Mouse (Mus musculus) C2C12 (cell line): ENCODE results near the gene Tex2. TPM values are rescaled to one million over a fixed set of nuclear protein-coding genes. Genes with fewer than 3 reads are reported as not detected.
"Not testable (repeated sequence)": the region's sequence is repeated elsewhere in the genome, so short reads cannot be mapped to it uniquely, and the experiment has no call there.

Source experiments
- H3K27me3 ChIP-seq: one replicate; pipeline ENCODE4 v1.6.1; 2011; ENCODE audit not compliant: control insufficient read depth, insufficient read depth, insufficient read length
- H3K36me3 ChIP-seq: one replicate; pipeline ENCODE4 v1.6.1; 2011; ENCODE audit not compliant: control insufficient read depth, insufficient read depth
- H3K4me3 ChIP-seq: one replicate; pipeline ENCODE4 v1.5.1; 2011; ENCODE audit warnings: mild to moderate bottlenecking, control low read depth; ENCODE audit not compliant: poor library complexity, insufficient read depth, severe bottlenecking
- H3K79me2 ChIP-seq: one replicate; pipeline ENCODE4 v1.6.1; 2011; ENCODE audit not compliant: control insufficient read depth, insufficient read depth
- H3K79me3 ChIP-seq: one replicate; pipeline ENCODE4 v1.6.1; 2011; ENCODE audit warnings: low read depth, control low read depth
- H3ac ChIP-seq: one replicate; pipeline ENCODE3; 2011; ENCODE audit warnings: low read depth; ENCODE audit not compliant: control insufficient read depth, insufficient read length
- CEBPB ChIP-seq: IDR thresholded peaks from one replicate; pipeline ENCODE4 v1.6.1; 2011; ENCODE audit warnings: low read depth, mild to moderate bottlenecking, control low read depth, moderate library complexity
- CTCF ChIP-seq: IDR thresholded peaks from one replicate; pipeline ENCODE4 v1.5.1; 2011; ENCODE audit not compliant: control insufficient read depth, insufficient read depth, insufficient read length
- FOSL1 ChIP-seq: IDR thresholded peaks from one replicate; pipeline ENCODE4 v1.8.0; 2011; ENCODE audit warnings: mild to moderate bottlenecking, low read length; ENCODE audit not compliant: poor library complexity, insufficient read depth, severe bottlenecking
- MAX ChIP-seq: IDR thresholded peaks from one replicate; pipeline ENCODE4 v1.6.1; 2011; ENCODE audit warnings: mild to moderate bottlenecking, control low read depth
- MYOD1 ChIP-seq: IDR thresholded peaks from one replicate; pipeline ENCODE4 v1.6.1; 2011; ENCODE audit warnings: low read depth; ENCODE audit not compliant: control insufficient read depth, insufficient read length
- MYOG ChIP-seq: IDR thresholded peaks from one replicate; pipeline ENCODE4 v1.6.1; 2011; ENCODE audit not compliant: control insufficient read depth, insufficient read length; ENCODE audit errors: extremely low read depth
- USF1 ChIP-seq: IDR thresholded peaks from one replicate; pipeline ENCODE4 v1.6.1; 2011; ENCODE audit warnings: low read depth, mild to moderate bottlenecking, control low read depth, moderate library complexity
- long read RNA-seq, 2 experiments: library from polyadenylated mRNA; unstranded; transcript quantifications; one replicate each; pipeline ENCODE4 v2.0.0; 2019 to 2020
- polyA plus RNA-seq: library from polyadenylated mRNA; unstranded; fragments of >200 nt; fragmentation: generic; extraction: Trizol; gene quantifications from one replicate; pipeline ENCODE4 v1.2.1, GENCODE M21; 2012; ENCODE audit warnings: missing spikeins

The Tex2 gene
- 5.9 TPM for polyA plus RNA-seq
- long read RNA-seq, experiment 1, partial matches to known transcripts: 1 of 5 reads
- long read RNA-seq, experiment 1, other reads (novel, unspliced or antisense): 4 of 5 reads
- long read RNA-seq, experiment 2, full-length matches to known transcripts: 54 of 86 reads
- long read RNA-seq, experiment 2, partial matches to known transcripts: 9 of 86 reads
- long read RNA-seq, experiment 2, other reads (novel, unspliced or antisense): 23 of 86 reads

- Histone ChIP-seq H3K79me2 (peaks cover 28% of the 10 kb centered on the region), H3K27me3 (no peaks in the 10 kb centered on the region), H3K79me3 (no peaks in the 10 kb centered on the region), H3K4me3 (peak within 1 kb of the TSS; percentile 82), H3ac (peak within 1 kb of the TSS; percentile 92), H3K36me3 (no peaks in the 10 kb centered on the region)
- no peak for TF ChIP-seq MYOD1
- peak; percentile 55 for TF ChIP-seq USF1
- no peak for TF ChIP-seq MAX
- TF ChIP-seq MYOG: no peak
Observed at GRCm38 (mm10) chr11:106612961-106613637, at the start of gene Tex2. TSS of gene Tex2 (minus strand) at chr11:106613423.

GRCm38 (mm10) chr11:106662634-106663407, 49.6 kb upstream of the Tex2 start:
- H3K79me2 ChIP-seq: no peaks in the 10 kb centered on the region
- H3K79me3 ChIP-seq: no peaks in the 10 kb centered on the region
- H3ac ChIP-seq: no peak overlapping the region
- no peaks in the 10 kb centered on the region for H3K36me3 ChIP-seq
- H3K4me3 ChIP-seq: no peak overlapping the region
- TF ChIP-seq USF1 (no peak), MAX (no peak), CEBPB (no peak), MYOD1 (no peak), MYOG (no peak), CTCF (no peak)
- H3K27me3 ChIP-seq: no peaks in the 10 kb centered on the region

GRCm38 (mm10) chr11:106660453-106661081, 47.3 kb upstream of the Tex2 start:
- TF ChIP-seq FOSL1 (no peak), USF1 (no peak), CTCF (no peak)
- no peak overlapping the region for H3K4me3 ChIP-seq
- no peaks in the 10 kb centered on the region for H3K79me3 ChIP-seq
- H3K79me2 ChIP-seq: no peaks in the 10 kb centered on the region
- peak overlapping the region; percentile 28 for H3ac ChIP-seq
- H3K27me3 ChIP-seq: no peaks in the 10 kb centered on the region
- H3K36me3 ChIP-seq: no peaks in the 10 kb centered on the region

- Histone ChIP-seq H3K4me3 (no peak overlapping the region), H3K79me2 (no peaks in the 10 kb centered on the region), H3K27me3 (no peaks in the 10 kb centered on the region), H3K79me3 (no peaks in the 10 kb centered on the region), H3K36me3 (no peaks in the 10 kb centered on the region), H3ac (peak overlapping the region; percentile 48)
- no peak for TF ChIP-seq USF1
- no peak for TF ChIP-seq MYOD1
- no peak for TF ChIP-seq MYOG
- TF ChIP-seq MAX: no peak
- no peak for TF ChIP-seq CEBPB
- no peak for TF ChIP-seq CTCF
- TF ChIP-seq FOSL1: no peak
Observed at GRCm38 (mm10) chr11:106659598-106660295, 46.5 kb upstream of the Tex2 start.

DNA sequence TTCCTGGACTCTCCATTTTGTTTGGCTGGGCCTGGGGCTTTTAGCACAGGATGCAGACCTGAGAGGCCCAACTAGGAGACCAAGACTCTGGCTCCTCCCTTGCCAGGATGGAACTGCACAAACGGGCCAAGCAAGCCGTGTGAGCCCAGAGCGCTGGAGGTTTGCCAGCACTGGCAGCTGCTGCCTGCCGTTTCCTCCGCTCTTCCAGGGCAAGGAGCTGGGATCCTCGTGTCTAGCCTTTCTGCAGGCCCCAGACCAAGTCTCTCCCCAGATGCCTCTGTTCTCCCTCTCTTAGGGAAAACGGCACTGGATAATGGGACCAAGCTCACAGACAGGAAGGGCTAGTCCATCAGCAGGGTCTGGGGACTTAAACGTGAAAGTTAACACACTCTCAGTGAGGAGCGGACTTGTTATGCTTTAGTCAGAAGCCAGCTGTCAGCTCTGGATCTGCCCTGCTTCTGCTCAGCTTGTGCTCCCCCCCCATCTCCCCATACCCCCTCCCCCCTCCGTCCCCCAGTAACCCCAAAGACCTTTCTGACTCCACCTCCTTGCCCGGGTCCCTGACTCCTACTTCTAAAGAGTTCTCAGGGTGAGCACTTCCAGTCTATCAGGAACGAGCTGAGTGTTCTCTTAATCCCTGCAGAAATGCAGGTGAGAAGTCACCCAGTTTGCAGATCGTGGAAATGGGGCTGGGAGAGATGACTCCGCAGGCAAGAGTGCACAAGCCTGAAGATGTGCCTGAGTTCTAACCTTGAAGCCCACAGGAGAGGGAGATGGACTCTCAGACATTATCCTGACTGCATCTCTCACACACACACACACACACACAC, 45.0 kb upstream of the Tex2 start:
- Histone ChIP-seq H3K79me2 (no peaks in the 10 kb centered on the region), H3ac (peak overlapping the region; percentile 0), H3K4me3 (no peak overlapping the region), H3K36me3 (no peaks in the 10 kb centered on the region), H3K79me3 (no peaks in the 10 kb centered on the region), H3K27me3 (no peaks in the 10 kb centered on the region)
- TF ChIP-seq MYOG (no peak), CTCF (no peak), USF1 (no peak), MAX (no peak), MYOD1 (peak; percentile 91), FOSL1 (no peak), CEBPB (no peak)

DNA sequence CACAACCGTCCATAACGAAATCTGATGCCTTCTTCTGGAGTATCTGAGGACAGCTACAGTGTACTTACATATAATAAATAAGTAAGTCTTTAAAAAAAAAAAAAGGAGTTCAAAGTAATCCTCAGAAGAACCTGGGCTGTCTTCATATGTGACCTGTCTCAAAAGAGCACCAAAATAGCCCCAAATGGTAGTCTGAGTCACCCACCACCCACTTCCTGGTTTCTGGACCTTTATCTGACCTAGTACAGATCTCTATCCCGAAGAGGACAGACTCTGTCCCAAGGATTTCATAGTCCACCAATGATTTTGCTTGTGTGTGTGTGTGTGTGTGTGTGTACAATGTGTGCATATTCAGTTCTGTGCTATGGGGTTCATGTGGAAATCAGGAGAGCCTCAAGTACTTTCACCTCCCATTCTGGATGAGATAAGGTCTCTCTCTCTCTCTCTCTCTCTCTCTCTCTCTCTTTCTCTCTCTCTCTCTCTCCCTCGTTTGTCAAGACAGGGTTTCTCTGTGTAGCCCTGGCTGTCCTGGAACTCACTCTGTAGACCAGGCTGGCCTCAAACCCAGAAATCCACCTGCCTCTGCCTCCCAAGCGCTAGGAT, 43.8 kb upstream of the Tex2 start:
- H3ac ChIP-seq, H3K79me2 ChIP-seq, H3K4me3 ChIP-seq, H3K79me3 ChIP-seq, H3K36me3 ChIP-seq, H3K27me3 ChIP-seq: not testable (repeated sequence)
